Mouse (Mus musculus) testis, adult 2 months (tissue): ENCODE measurements around the gene Mypn.

Source experiments
- CTCF ChIP-seq: fragments of 200-500 bp; IDR thresholded peaks from 2 replicates; pipeline ENCODE4 v1.5.1; 2012; ENCODE audit warnings: low read depth, mild to moderate bottlenecking, inconsistent platforms, low read length, moderate library complexity; ENCODE audit not compliant: control insufficient read depth, insufficient read depth, insufficient replicate concordance
- POLR2A ChIP-seq: fragments of 200-500 bp; IDR thresholded peaks from 2 replicates; pipeline ENCODE4 v1.6.1; 2012; ENCODE audit warnings: low read depth, mild to moderate bottlenecking, inconsistent platforms, low read length, moderate library complexity; ENCODE audit not compliant: control insufficient read depth

- TF ChIP-seq CTCF = no peak
- TF ChIP-seq POLR2A = no peak
These were observed 87.9 kb downstream of the Mypn start for GRCm38 (mm10) chr10:63115881-63116280.
